Mouse (Mus musculus) E14TG2a.4 (cell line): ENCODE measurements around the gene Cyb561d2.
A peak's percentile ranks its signal among the peaks of the same experiment; 100 is the strongest.

ENCODE experiments used
- H3K27me3 ChIP-seq: 2 replicates; pipeline ENCODE4 v1.6.1; 2014; ENCODE audit warnings: low read length, control low read depth; ENCODE audit not compliant: insufficient read depth
- H3K36me3 ChIP-seq: 2 replicates; pipeline ENCODE4 v1.6.1; 2014; ENCODE audit warnings: low read length, control low read depth; ENCODE audit not compliant: insufficient read depth
- H3K4me1 ChIP-seq: replicated peaks from 2 replicates; pipeline ENCODE4 v1.6.1; 2014; ENCODE audit warnings: low read depth, low read length, control low read depth
- H3K4me3 ChIP-seq: replicated peaks from 2 replicates; pipeline ENCODE4 v1.5.1; 2014; ENCODE audit warnings: mild to moderate bottlenecking, low read length
- H3K9me3 ChIP-seq: 2 replicates; pipeline ENCODE4 v1.6.1; 2014; ENCODE audit warnings: low read length, control low read depth
- CTCF ChIP-seq: conservative IDR thresholded peaks from 2 replicates; pipeline ENCODE4 v1.5.1; 2014; ENCODE audit warnings: low read length
- NANOG ChIP-seq: IDR thresholded peaks from 2 replicates; pipeline ENCODE4 v1.6.1; 2014; ENCODE audit warnings: borderline replicate concordance, low read length, mixed read lengths
- POU5F1 ChIP-seq: IDR thresholded peaks from 2 replicates; pipeline ENCODE4 v1.6.1; 2014; ENCODE audit warnings: low read length, borderline replicate concordance

Cyb561d2 gene

DNA sequence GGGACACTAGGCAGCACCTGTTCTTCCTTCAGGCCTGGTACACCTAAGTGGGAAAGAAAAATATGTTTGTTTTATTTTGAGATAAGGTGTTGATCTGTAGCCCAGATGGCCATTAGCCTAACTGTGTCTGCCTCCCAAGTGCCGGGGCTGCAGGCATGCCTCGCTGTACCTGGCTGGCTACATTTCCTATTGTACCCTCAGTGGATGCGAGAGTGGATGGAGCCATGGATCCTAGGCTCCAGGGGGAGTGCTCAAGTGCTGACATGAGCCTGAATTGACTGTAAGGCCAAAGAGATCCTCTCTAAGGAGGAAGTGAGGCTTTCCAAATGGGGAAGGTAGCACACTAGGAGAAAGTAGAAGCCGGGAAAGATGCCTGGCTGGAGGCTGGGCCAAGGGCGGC lies 6.0 kb upstream of the Cyb561d2 start:
- H3K4me3 ChIP-seq = no peak overlapping the region
- peaks cover 57% of the 10 kb centered on the region for H3K27me3 ChIP-seq
- no peaks in the 10 kb centered on the region for H3K9me3 ChIP-seq
- TF ChIP-seq CTCF = no peak
- peaks cover 20% of the 10 kb centered on the region for H3K36me3 ChIP-seq
- peaks cover 82% of the 10 kb centered on the region for H3K4me1 ChIP-seq

DNA sequence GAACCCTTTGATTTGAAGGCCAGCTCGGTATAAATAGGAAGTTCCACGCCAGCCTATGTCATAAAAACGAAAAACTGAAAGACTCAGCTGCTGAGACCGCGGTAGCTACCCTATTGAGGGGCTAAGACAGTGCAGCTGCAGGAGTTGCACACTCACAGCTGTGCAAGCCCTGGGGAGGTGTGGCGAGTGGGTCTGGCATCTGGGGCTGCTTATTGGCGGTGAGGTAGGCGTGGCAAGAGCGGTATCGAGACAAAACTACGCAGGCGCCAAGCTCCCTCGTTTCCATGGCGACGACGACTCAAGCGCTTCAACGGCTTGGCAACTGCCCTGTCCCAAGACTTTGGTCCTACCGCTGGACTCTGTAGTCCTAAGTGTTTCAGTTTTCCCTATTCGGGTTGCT lies 5.0 kb upstream of the Cyb561d2 start, which contains the start of gene Zmynd10:
TSS of gene Zmynd10 (plus strand) at position 273 of the 400 bp plus-strand sequence.
- peaks cover 48% of the 10 kb centered on the region for H3K27me3 ChIP-seq
- H3K36me3 ChIP-seq = peaks cover 20% of the 10 kb centered on the region
- no peak for TF ChIP-seq POU5F1
- no peak for TF ChIP-seq CTCF
- TF ChIP-seq NANOG = no peak
- no peaks in the 10 kb centered on the region for H3K9me3 ChIP-seq
- H3K4me1 ChIP-seq = peaks cover 81% of the 10 kb centered on the region
- H3K4me3 ChIP-seq = peak within 1 kb of the TSS; percentile 67

DNA sequence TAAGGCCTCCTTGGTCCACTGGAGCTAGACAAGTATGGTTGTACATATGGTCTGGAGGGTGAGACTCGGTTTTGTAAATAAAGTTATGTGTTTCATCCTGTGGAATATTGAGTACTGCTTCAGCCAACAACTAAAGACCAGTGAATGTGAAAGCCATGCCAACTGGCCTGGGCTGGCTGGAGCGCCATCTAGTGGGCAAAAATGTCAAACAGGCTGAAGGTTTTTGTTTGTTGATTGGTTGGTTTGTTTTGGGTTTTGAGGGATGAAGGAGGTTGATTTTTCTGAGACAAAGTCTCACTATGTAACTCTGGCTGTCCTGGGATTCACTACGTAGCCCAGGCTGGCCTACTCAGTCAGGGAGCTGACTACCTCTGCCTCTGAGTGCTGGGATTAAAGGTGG lies 3.6 kb upstream of the Cyb561d2 start:
- TF ChIP-seq CTCF (peak; percentile 92), NANOG (no peak), POU5F1 (no peak)
- Histone ChIP-seq H3K9me3 (no peaks in the 10 kb centered on the region), H3K36me3 (peaks cover 20% of the 10 kb centered on the region), H3K27me3 (peaks cover 33% of the 10 kb centered on the region), H3K4me1 (peaks cover 79% of the 10 kb centered on the region), H3K4me3 (no peak overlapping the region)

DNA sequence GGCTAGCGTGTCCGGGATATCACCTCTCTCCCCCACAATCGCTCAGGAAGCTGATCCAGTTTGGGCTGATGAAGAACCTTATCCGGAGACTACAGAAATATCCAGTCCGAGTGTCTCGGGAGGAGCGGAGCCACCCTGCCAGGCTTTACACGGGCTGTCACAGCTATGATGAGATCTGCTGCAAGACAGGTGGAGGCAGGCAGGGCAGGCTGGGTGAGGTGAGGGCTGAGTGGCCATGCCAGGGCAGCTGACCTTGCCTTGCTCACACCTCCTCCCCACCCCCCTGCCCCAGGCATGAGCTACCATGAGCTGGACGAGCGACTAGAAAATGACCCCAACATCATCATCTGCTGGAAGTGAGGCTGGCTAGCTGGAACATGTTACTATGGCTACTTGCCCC lies 3.2 kb upstream of the Cyb561d2 start:
- TF ChIP-seq NANOG (no peak), CTCF (no peak), POU5F1 (no peak)
- H3K36me3 ChIP-seq = peaks cover 23% of the 10 kb centered on the region
- H3K4me3 ChIP-seq = no peak overlapping the region
- peaks cover 29% of the 10 kb centered on the region for H3K27me3 ChIP-seq
- H3K4me1 ChIP-seq = peaks cover 77% of the 10 kb centered on the region
- no peaks in the 10 kb centered on the region for H3K9me3 ChIP-seq

DNA sequence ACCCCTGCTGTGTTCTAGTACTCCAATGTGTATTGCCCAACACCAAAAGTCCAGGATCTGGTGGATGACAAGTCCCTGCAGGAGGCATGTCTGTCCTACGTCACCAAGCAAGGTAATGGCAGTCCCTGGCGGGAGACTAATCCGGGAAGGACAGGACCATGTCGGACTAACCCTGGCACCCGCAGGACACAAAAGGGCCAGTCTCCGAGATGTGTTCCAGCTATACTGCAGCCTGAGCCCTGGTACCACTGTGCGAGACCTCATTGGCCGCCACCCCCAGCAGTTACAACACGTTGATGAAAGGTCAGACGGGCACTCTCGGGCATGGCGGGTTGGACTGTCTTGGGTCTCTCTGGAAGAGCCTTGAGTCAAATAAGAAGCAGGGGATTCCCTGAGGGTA lies 2.7 kb upstream of the Cyb561d2 start:
- TF ChIP-seq NANOG (no peak), CTCF (no peak), POU5F1 (no peak)
- H3K27me3 ChIP-seq = peaks cover 25% of the 10 kb centered on the region
- no peaks in the 10 kb centered on the region for H3K9me3 ChIP-seq
- H3K4me1 ChIP-seq = peaks cover 77% of the 10 kb centered on the region
- no peak overlapping the region for H3K4me3 ChIP-seq
- H3K36me3 ChIP-seq = peaks cover 28% of the 10 kb centered on the region

DNA sequence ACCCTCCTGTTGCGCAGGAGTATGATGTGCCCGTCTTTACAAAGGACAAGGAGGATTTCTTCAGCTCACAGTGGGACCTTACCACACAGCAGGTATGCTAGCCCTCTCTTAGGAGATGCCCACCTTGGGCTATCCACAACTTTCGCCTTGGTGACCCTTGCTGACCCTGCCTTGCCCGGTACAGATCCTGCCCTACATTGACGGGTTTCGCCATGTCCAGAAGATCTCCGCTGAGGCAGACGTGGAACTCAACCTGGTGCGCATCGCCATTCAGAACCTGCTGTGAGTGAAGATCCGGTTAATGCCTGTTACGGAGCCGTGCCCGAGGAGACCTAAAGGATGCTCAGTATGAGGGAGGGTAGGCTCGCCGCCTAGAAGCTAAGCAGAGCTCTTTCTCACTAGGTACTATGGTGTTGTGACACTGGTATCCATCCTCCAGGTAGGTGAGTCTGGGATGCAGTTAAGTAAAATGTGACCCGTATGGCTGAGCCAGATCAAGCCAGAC lies 2.3 kb upstream of the Cyb561d2 start:
- peaks cover 20% of the 10 kb centered on the region for H3K27me3 ChIP-seq
- H3K36me3 ChIP-seq = peaks cover 33% of the 10 kb centered on the region
- H3K4me3 ChIP-seq = no peak overlapping the region
- TF ChIP-seq CTCF (no peak), NANOG (no peak), POU5F1 (no peak)
- no peaks in the 10 kb centered on the region for H3K9me3 ChIP-seq
- H3K4me1 ChIP-seq = peaks cover 74% of the 10 kb centered on the region

DNA sequence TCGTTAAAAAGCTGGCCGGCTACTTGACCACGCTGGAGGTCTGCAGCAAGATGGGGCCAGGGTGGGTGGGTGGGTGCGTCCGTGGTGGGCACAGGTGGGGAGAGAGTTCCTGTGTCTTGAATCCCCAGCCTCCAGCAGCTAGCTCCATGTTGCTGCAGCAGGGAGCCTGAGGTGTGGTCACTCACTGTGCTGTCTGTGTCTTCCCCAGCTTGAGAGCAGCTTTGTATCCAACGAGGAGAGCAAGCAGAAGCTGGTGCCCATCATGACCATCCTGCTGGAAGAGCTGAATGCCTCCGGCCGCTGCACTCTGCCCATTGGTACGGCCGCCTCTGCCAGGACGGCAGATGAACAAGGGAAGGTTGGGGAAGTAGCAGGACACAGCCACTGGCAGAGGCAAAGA lies 1.3 kb upstream of the Cyb561d2 start:
- H3K4me3 ChIP-seq = no peak overlapping the region
- H3K36me3 ChIP-seq = peaks cover 42% of the 10 kb centered on the region
- no peaks in the 10 kb centered on the region for H3K9me3 ChIP-seq
- no peak for TF ChIP-seq CTCF
- TF ChIP-seq POU5F1 = no peak
- TF ChIP-seq NANOG = no peak
- H3K27me3 ChIP-seq = peaks cover 10% of the 10 kb centered on the region
- peaks cover 70% of the 10 kb centered on the region for H3K4me1 ChIP-seq

DNA sequence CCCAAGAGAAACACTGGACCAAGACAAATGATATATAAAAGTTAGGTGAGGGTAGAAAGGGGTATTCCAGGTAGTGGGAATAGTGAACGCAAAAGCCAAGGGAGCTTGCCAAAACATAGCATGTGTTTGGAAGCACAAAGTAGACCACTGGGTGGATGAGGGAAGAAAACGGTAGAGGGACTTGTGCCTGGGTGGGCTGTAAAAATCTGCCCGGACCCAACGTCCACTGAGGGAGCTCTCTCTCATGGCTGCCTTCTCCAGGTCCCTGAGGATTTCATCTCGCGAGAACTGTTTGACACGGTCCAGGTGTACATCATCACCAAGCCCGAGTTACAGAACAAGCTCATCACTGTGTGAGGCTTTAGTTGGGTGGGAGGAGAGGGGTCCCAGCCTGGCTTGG lies 728 bp upstream of the Cyb561d2 start:
- peaks cover 72% of the 10 kb centered on the region for H3K4me1 ChIP-seq
- peaks cover 5% of the 10 kb centered on the region for H3K27me3 ChIP-seq
- H3K4me3 ChIP-seq = peak overlapping the region; percentile 88
- H3K9me3 ChIP-seq = no peaks in the 10 kb centered on the region
- TF ChIP-seq CTCF (no peak), NANOG (no peak), POU5F1 (no peak)
- H3K36me3 ChIP-seq = peaks cover 48% of the 10 kb centered on the region

DNA sequence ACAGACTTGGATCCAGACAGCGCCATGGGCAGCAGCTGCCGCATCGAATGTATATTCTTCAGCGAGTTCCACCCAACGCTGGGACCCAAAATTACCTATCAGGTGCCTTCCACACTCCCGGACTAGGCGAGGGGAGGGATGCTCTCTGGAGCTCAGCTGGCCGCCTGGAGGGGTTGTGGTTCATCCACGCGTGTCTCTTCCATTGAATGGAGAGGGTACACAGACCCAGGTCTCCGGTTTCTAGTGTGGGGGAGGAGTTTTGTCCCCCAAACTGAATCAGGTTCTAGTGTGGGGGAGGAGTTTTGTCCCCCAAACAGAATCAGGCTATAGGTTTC lies 326 bp upstream of the Cyb561d2 start:
- Histone ChIP-seq H3K9me3 (no peaks in the 10 kb centered on the region), H3K27me3 (peaks cover under 1% of the 10 kb centered on the region; the same call in 1 of the 2 replicates), H3K36me3 (peaks cover 52% of the 10 kb centered on the region), H3K4me3 (peak overlapping the region; percentile 88), H3K4me1 (peaks cover 72% of the 10 kb centered on the region)
- no peak for TF ChIP-seq CTCF
- no peak for TF ChIP-seq NANOG
- TF ChIP-seq POU5F1 = no peak

DNA sequence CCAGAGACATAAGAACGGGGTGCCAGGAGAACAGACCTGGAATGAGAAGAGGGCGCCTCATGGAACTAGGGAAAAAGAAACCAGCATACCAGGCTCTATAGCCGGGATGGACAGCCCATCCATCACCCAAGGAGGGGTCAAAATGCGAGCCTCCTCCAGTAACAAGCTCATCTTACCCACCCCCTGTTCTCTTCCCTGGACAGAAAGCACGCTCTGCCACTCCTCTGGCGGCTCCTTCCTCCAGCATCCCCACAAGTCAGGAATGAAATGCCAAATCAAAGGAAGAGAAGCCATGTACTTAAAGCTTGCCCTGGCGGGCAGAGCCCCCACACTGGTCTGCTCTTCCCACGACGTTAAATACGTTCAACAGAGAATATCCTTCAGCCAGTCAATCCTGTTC lies 988 bp downstream of the Cyb561d2 start:
- peak overlapping the region; percentile 88 for H3K4me3 ChIP-seq
- TF ChIP-seq POU5F1 (no peak), NANOG (no peak), CTCF (no peak)
- peaks cover 65% of the 10 kb centered on the region for H3K36me3 ChIP-seq
- H3K27me3 ChIP-seq = no peaks in the 10 kb centered on the region
- H3K4me1 ChIP-seq = peaks cover 72% of the 10 kb centered on the region
- no peaks in the 10 kb centered on the region for H3K9me3 ChIP-seq
